Mouse (Mus musculus): ENCODE data around the gene Zfp326.

Gene Zfp326

DNA sequence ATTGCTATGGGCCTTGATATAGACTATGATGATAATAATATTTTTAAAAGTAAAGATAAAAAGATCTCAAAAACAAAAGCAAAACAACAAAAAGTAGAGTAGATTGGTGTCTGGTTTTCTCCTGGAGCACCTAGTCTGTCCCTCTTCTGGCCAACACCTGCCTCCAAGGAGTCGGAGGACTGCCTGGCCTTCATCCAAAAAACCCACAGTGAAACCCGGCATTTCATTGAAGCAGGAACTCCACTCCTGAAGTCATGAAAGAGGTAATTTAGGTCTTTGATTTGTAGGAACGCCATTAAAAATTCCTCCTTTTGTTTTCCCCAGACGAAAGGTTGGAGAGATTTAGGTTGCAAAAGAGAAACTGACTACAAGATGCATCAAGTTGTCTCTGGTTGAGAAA is 8.9 kb upstream of the Zfp326 start:
- no peak for DNase-seq (ENCODE audit: low read depth, low spot score)

DNA sequence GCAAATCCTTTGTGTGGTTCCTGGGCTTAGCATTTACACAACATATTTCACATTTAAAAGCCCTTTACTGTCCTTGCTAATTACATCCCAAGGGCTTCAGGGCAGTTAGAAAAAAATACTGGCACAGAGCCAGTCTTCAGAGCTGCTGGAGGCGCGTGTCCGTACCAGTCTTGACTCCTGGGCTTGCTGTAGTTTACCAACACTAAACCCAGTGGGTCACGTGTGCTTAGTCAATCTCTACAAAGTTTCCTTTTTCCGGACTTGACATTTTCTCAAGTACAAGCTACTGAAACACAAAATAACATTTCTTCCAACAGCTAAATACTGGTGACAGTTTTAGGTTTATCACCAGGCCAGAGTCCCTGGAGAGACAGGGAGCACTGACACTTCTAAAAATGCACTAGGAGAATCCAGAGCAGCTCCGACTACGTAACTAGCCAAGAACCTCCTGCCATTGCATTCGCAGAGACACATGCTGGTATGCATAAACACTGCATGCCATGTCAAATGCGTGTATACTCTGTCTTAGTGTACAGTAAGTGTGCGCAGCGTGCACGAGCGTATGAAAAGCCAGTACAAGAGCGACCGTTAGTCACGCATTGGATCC is 8.4 kb upstream of the Zfp326 start:
- DNase-seq (ENCODE audit: low read depth, low spot score) = peak; percentile 47

DNA sequence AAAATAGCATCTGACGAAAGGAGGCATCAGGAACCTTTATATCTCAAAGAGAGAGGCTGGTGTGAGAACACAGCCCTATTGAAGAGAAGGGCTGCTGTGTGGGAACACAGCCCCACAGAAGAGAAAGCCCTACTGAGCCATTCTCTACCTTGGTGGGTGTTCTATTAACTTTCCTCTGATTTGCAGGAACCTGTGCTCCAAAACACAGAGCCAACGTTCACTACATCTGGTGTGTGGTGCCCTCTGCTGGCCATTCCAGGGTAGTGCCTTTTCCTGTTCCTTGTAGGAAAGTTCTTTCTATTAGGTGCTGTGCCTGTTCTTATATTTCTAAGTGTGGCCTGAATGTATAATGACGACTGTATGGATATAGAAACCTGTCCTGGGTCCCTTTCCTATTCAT is 7.8 kb upstream of the Zfp326 start:
- peak; percentile 91 for DNase-seq (ENCODE audit: low read depth, low spot score)

- no peak for DNase-seq (ENCODE audit: low read depth, low spot score)
Observed at GRCm38 (mm10) chr5:105869739-105870138, 6.6 kb upstream of the Zfp326 start.

DNA sequence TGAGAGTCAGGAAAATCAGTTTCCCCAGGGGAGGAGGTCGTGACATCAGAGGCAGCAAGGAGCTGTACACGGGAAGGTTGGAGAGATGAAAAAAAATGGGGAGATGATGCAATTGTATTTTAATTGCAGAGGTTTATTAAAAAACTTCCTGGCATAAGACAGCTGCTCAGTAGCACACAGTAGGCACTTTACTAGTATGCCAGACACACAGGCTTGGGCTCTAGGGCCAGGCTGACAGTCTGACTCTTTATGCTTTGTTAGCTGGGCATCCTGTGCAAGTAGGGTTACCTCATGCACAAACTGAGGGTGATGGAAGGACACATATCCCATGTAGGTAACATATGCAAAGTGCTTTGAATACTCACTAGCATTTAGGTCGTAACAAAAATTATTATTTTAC is 5.2 kb upstream of the Zfp326 start:
- no peak for DNase-seq (ENCODE audit: low read depth, low spot score)

GRCm38 (mm10) chr5:105872176-105872575 is 4.2 kb upstream of the Zfp326 start:
- no peak for DNase-seq (ENCODE audit: low read depth, low spot score)

- no peak for DNase-seq (ENCODE audit: low read depth, low spot score)
Observed at GRCm38 (mm10) chr5:105872916-105873315, 3.4 kb upstream of the Zfp326 start.

DNA sequence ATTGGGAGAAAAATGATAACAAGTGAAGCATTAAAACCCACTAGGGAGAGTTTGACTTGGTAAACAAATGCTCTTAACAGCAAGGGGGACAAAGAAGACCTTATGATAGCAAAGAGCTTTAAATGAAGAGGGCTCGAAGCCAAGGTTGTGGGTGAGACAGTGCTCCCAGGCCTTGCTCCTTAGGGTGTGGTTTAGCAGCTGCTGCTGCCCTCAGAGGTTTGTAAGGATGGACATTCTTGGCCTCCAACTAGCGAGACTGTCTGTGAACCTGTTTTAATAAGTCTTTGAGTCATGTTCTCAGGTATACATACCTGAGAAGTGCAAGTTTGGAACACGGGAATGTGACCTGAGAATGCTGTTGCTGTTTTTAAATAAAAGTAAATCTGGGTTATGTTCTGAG is 2.6 kb upstream of the Zfp326 start:
- DNase-seq (ENCODE audit: low read depth, low spot score) = peak; percentile 27

- no peak for DNase-seq (ENCODE audit: low read depth, low spot score)
Observed at GRCm38 (mm10) chr5:105874476-105874875, 1.9 kb upstream of the Zfp326 start.

GRCm38 (mm10) chr5:105876925-105877774 is 785 bp downstream of the Zfp326 start:
- DNase-seq (ENCODE audit: low read depth, low spot score) = peak; percentile 34

- DNase-seq (ENCODE audit: low read depth, low spot score) = no peak
Observed at GRCm38 (mm10) chr5:105887317-105887716, 11.0 kb downstream of the Zfp326 start.

DNA sequence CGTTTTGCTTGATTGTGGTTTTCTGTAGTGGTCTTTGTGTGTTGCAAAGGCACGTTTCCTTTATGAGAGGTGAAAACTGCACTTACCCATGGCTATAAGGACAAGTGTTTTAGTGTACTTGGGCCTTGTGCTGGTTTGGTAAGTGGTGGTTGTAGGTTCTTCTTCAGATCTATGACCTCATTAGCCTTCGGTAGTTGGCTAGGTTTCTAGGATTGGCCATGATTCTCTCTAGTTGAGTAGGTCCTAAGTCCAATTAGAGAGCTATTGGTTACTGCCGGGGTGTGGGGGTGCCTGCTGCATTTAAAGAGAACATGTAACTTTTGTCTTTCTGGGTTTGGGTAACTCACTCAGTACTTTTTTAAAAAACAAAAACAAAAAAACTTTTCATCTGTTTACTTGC is 21.8 kb downstream of the Zfp326 start:
- no peak for DNase-seq (ENCODE audit: low read depth, low spot score)

- no peak for DNase-seq (ENCODE audit: low read depth, low spot score)
Observed at GRCm38 (mm10) chr5:105909209-105909608, 32.8 kb downstream of the Zfp326 start.

DNA sequence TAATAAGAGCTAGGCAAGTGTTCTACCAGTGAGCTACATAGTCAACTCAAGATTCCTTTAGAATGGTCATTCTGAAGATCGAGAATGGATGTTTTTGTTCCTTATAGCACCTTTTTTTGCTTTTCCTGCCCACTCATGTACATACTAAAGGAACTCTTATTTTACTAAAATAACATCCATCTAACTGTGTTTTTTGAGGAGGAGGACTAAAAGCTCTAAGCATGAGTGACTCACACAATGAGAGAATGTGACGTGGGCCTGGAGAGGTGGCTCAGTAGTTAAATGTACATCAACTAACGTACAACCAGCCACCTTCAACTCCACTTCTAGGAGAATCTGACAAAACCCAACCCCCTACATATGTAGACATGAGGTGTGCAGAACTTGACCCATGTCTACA is 33.3 kb downstream of the Zfp326 start:
- no peak for DNase-seq (ENCODE audit: low read depth, low spot score)

DNA sequence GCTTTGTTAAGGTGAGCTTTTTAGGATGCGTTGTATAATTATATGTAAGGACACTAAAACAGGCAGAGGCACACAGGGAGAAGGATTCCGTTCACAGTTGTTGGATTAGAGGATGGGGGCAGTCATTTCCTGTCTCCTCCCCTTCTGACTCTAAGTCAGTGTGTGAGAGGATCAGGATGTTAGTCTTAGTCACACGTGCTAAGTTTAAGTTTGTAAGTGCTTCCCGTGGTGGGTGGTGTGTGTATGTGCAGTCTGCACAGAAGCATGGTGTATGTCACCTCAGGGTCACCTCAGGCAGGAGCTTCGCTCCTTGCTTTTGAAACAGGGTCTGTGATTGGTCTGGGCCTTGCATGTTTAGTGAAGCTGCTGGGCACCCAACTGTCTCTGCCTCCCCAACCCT is 35.1 kb downstream of the Zfp326 start:
- peak; percentile 11 for DNase-seq (ENCODE audit: low read depth, low spot score)

GRCm38 (mm10) chr5:105917398-105917797 is 41.0 kb downstream of the Zfp326 start:
- no peak for DNase-seq (ENCODE audit: low read depth, low spot score)

DNA sequence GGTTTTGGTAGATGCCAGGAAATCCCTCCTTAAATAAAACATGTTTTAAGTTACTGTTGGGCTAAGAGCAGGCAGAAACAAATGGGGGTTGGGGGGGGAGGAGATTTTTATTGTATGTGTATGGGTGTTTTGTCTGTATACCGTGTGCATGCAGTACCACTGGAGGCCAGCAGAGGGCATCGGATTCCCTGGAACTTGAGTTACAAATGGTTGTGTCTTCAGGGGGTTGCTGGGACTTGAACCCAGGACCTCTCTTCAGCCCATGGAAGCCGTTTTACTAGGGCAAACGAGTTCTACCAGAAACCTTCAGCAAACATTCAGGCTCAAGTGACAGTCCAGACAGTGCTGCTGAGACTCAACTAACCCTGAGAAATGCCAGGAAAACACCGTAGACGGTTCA is 41.9 kb downstream of the Zfp326 start:
- DNase-seq (ENCODE audit: low read depth, low spot score) = peak; percentile 54

GRCm38 (mm10) chr5:105922818-105923487 is 46.6 kb downstream of the Zfp326 start:
- DNase-seq (ENCODE audit: low read depth, low spot score) = no peak

- no peak for DNase-seq (ENCODE audit: low read depth, low spot score)
Observed at GRCm38 (mm10) chr5:105924347-105924746, 48.0 kb downstream of the Zfp326 start.

DNA sequence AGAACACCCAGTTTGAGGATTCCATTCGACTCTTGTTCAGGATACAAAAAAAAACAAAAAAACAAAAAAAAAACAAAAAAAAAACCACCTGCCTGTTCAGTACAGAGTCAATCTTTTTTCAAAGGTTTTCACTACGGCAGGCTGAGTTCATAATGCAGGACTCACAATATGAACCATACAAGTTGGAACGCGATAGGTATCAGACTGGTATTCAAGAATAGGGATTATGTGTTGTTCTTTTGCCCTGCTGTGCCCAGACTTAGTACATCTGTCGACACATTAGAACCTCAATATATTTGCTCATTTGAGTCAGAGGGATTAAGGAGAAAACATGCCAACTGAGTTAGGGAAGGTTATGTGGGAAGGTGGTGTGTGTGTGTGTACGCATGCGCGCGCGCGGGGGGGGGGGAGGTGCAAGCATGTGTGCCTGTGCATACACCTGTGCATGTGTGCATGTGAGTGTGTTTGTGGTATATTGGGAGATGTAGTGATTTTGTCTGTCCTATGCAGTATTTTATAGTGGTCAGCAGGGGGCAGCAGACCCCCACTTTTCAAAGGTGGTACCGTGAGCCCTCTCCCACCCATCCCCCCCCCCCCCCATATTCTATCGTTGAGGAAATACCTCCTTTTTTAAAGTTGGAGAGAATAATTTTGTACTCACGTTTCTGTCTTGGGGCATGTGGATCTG is 49.3 kb downstream of the Zfp326 start:
- DNase-seq (ENCODE audit: low read depth, low spot score) = peak; percentile 17

DNA sequence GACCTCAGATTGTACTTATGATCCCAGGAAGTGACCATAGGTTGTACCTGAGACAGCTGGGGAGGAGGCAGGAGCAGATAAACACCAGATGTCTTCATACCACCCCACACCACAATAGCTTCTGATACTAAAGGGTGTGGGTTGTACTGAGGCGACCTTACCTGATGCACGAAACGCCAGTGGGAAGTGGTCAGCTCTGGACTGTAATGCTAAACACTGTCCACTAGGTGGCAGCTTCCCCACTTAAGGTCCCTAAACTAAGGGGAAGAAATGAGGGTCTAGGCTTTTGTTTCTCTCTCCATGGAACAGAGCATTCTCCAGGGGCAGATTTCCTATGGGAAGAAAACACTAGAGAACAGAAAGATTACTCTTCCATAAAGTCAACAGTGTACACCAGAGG is 53.9 kb downstream of the Zfp326 start:
- DNase-seq (ENCODE audit: low read depth, low spot score) = no peak

DNA sequence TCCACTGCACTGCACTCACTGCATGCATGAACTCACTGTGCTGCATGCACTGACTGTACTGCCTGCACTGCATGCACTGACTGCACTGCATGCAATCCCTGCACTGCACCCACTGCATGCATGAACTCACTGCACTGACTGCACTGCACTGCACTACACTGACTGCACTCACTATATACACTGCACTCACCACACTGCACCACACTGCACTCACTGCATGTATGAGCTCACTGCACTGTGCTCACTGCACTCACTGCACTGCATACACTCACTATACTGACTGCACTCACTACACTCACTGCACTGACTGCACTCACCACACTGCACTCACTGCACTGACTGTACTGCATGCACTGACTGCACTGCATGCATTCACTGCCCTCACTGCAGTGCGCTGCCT is 56.0 kb downstream of the Zfp326 start:
- DNase-seq (ENCODE audit: low read depth, low spot score) = no peak
